8 mouse cellular contexts compared by ENCODE assay signal in genomic region chr4:156228393-156229024, GRCm38 (mm10). TPM values are rescaled to one million over a fixed set of nuclear protein-coding genes. Genes with fewer than 3 reads are reported as not detected.
A peak's percentile ranks its signal among the peaks of the same experiment; 100 is the strongest.
DNase-seq lines count a peak whose midpoint lies in the region; ATAC-seq lines count a peak whose summit lies in the region.

No protein-coding gene starts in this region.

- H3K9me3 ChIP-seq in heart, embryonic 15.5 days (replicated peaks), result no peaks in the 10 kb centered on the region
- no peaks in the 10 kb centered on the region for H3K9me3 ChIP-seq in hindbrain, embryonic 11.5 days (ENCODE audit: control insufficient read depth, low read length)

- peak overlapping the region; percentile 40 for H3K4me2 ChIP-seq in heart, embryonic 15.5 days
- no peak overlapping the region for H3K4me2 ChIP-seq in hindbrain, embryonic 11.5 days (replicated peaks; ENCODE audit: low read depth, low read length)

- peak overlapping the region; percentile 13; the same call in 1 of the 2 replicates for H3K4me3 ChIP-seq in heart, embryonic 15.5 days
- H3K4me3 ChIP-seq in hindbrain, embryonic 11.5 days (ENCODE audit: low read depth, low read length), result no peak overlapping the region

- WGBS in heart, embryonic 15.5 days, result 24% methylated on average over 12 of the region's 12 CpGs
- WGBS in hindbrain, embryonic 11.5 days, result 28% methylated on average over 12 of the region's 12 CpGs

- H3K36me3 ChIP-seq in heart, embryonic 15.5 days, result peaks cover 44% of the 10 kb centered on the region
- peaks cover 18% of the 10 kb centered on the region; the same call in 1 of the 2 replicates for H3K36me3 ChIP-seq in hindbrain, embryonic 11.5 days (ENCODE audit: control insufficient read depth, insufficient read depth, low read length)

- no peak overlapping the region for H3K27ac ChIP-seq in heart, embryonic 15.5 days
- no peak overlapping the region for H3K27ac ChIP-seq in hindbrain, embryonic 11.5 days (ENCODE audit: low read depth, low read length)

- intact Hi-C loops in heart, postnatal 36 days (cut with DNase I), result no loop called here

- peaks cover 13% of the 10 kb centered on the region for H3K4me1 ChIP-seq in heart, embryonic 15.5 days (replicated peaks)
- H3K4me1 ChIP-seq in hindbrain, embryonic 11.5 days (replicated peaks; ENCODE audit: control insufficient read depth, insufficient read depth, low read length), result 0 out of 2 replicates have a peak, but pooled peaks cover 1% of the 10 kb centered on the region

- DNase-seq in heart, postnatal 36 days, result no peak
- DNase-seq in WW6 (ENCODE audit: low read depth, low spot score), result peak; percentile 40
- DNase-seq in hindbrain, embryonic 11.5 days (ENCODE audit: low spot score), result no peak
- peak; percentile 47 to 55 for DNase-seq in lung, adult 18-20 months
- no peak for DNase-seq in layer of hippocampus, postnatal 14 days (ENCODE audit: low spot score in 2 of 2)
- DNase-seq in layer of hippocampus, adult 18-20 months (ENCODE audit: low spot score in 2 of 2), result no peak
- DNase-seq in layer of hippocampus, postnatal 25 days (ENCODE audit: extremely low spot score in 1 of 2, low spot score in 1 of 2), result no peak

- 0 out of 2 replicates have a peak, but pooled peaks have one; percentile 20 for ATAC-seq in heart, embryonic 15.5 days (replicated peaks; ENCODE audit: insufficient number of reproducible peaks, insufficient read depth, low FRiP score, low read depth)
- ATAC-seq in hindbrain, embryonic 11.5 days (ENCODE audit: low FRiP score), result 0 out of 2 replicates have a peak, but pooled peaks have one; percentile 15

- peak overlapping the region; percentile 41; the same call in 1 of the 2 replicates for H3K9ac ChIP-seq in heart, embryonic 15.5 days
- no peak overlapping the region for H3K9ac ChIP-seq in hindbrain, embryonic 11.5 days (ENCODE audit: low read depth, low read length)

- H3K27me3 ChIP-seq in heart, embryonic 15.5 days, result no peaks in the 10 kb centered on the region
- H3K27me3 ChIP-seq in hindbrain, embryonic 11.5 days (ENCODE audit: control insufficient read depth, insufficient read depth, low read length), result no peaks in the 10 kb centered on the region

RNA-seq across cellular contexts. Expression of gene Plekhn1, which starts 6.1 kb away (rescaled TPM):
- polyA plus RNA-seq in heart, embryonic 15.5 days (2015; fragmentation: Nextera tagmentation; extraction: Ambion mirVana), result 11.6 and 17.5 TPM in 2 replicates
- 10 to 100 TPM in 1 of 2 experiments, 1 to 10 TPM in 1; 9.2 to 10.2 TPM for total RNA-seq in heart, postnatal 36 days (2021)
- 17.0 and 17.8 TPM in 2 replicates for polyA plus RNA-seq in hindbrain, embryonic 11.5 days (2014; fragmentation: Nextera tagmentation; extraction: Ambion mirVana)
- total RNA-seq in layer of hippocampus, postnatal 14 days (2021), result 10 to 100 TPM; 37.7 to 38.4 TPM
- total RNA-seq in layer of hippocampus, adult 18-20 months (2021), result 10 to 100 TPM; 37.5 to 38.8 TPM
- 10 to 100 TPM; 37.9 to 45.9 TPM for total RNA-seq in layer of hippocampus, postnatal 25 days (2021)

RNA-seq across cellular contexts. Expression of gene Noc2l, which starts 7.3 kb away (rescaled TPM):
- 29.1 and 46.4 TPM in 2 replicates for polyA plus RNA-seq in heart, embryonic 15.5 days (2015; fragmentation: Nextera tagmentation; extraction: Ambion mirVana)
- 10 to 100 TPM; 25.0 to 25.9 TPM for total RNA-seq in heart, postnatal 36 days (2021)
- 78.0 and 78.6 TPM in 2 replicates for polyA plus RNA-seq in hindbrain, embryonic 11.5 days (2014; fragmentation: Nextera tagmentation; extraction: Ambion mirVana)
- 10 to 100 TPM; 60.7 to 61.1 TPM for total RNA-seq in layer of hippocampus, postnatal 14 days (2021)
- 10 to 100 TPM; 69.5 to 71.7 TPM for total RNA-seq in layer of hippocampus, adult 18-20 months (2021)
- total RNA-seq in layer of hippocampus, postnatal 25 days (2021), result 10 to 100 TPM; 60.5 to 66.7 TPM

RNA-seq across cellular contexts. Expression of gene Perm1, which starts 12.8 kb away (rescaled TPM):
- polyA plus RNA-seq in heart, embryonic 15.5 days (2015; fragmentation: Nextera tagmentation; extraction: Ambion mirVana), result 9.7 and 10.8 TPM in 2 replicates
- 100 to 1,000 TPM; 208 to 223 TPM for total RNA-seq in heart, postnatal 36 days (2021)
- 1.1 and 1.4 TPM in 2 replicates for polyA plus RNA-seq in hindbrain, embryonic 11.5 days (2014; fragmentation: Nextera tagmentation; extraction: Ambion mirVana)
- under 1 TPM; 0.25 to 0.33 TPM for total RNA-seq in layer of hippocampus, postnatal 14 days (2021)
- total RNA-seq in layer of hippocampus, adult 18-20 months (2021), result under 1 TPM; 0.15 to 0.40 TPM
- total RNA-seq in layer of hippocampus, postnatal 25 days (2021), result under 1 TPM; 0.23 to 0.27 TPM

RNA-seq across cellular contexts. Expression of gene AW011738, which starts 25.4 kb away (rescaled TPM):
- polyA plus RNA-seq in heart, embryonic 15.5 days (2015; fragmentation: Nextera tagmentation; extraction: Ambion mirVana), result 3.0 and 5.0 TPM in 2 replicates
- 1 to 10 TPM; 7.7 to 8.4 TPM for total RNA-seq in heart, postnatal 36 days (2021)
- 2.0 and 3.1 TPM in 2 replicates for polyA plus RNA-seq in hindbrain, embryonic 11.5 days (2014; fragmentation: Nextera tagmentation; extraction: Ambion mirVana)
- 1 to 10 TPM; 6.5 to 6.7 TPM for total RNA-seq in layer of hippocampus, postnatal 14 days (2021)
- 1 to 10 TPM; 5.4 to 6.5 TPM for total RNA-seq in layer of hippocampus, adult 18-20 months (2021)
- total RNA-seq in layer of hippocampus, postnatal 25 days (2021), result 1 to 10 TPM; 5.4 to 6.9 TPM

RNA-seq across cellular contexts. Expression of gene Samd11, which starts 26.9 kb away (rescaled TPM):
- 0.31 and 1.0 TPM in 2 replicates for polyA plus RNA-seq in heart, embryonic 15.5 days (2015; fragmentation: Nextera tagmentation; extraction: Ambion mirVana)
- total RNA-seq in heart, postnatal 36 days (2021), result not detected
- polyA plus RNA-seq in hindbrain, embryonic 11.5 days (2014; fragmentation: Nextera tagmentation; extraction: Ambion mirVana), result 1.8 and 3.1 TPM in 2 replicates
- 1 to 10 TPM; 2.7 to 5.3 TPM for total RNA-seq in layer of hippocampus, postnatal 14 days (2021)
- 1 to 10 TPM; 4.5 to 5.6 TPM for total RNA-seq in layer of hippocampus, adult 18-20 months (2021)
- total RNA-seq in layer of hippocampus, postnatal 25 days (2021), result 1 to 10 TPM; 3.9 to 4.9 TPM

Comparison
In these comparisons a context has a peak if more than half of its experiments do, and no peak if none do; other contexts are left out.
1. DNase-seq: peak in WW6 (single experiment) and lung, adult 18-20 months (2 of 2); none in heart, postnatal 36 days (0 of 2), hindbrain, embryonic 11.5 days (single experiment), layer of hippocampus, postnatal 14 days (0 of 2), layer of hippocampus, adult 18-20 months (0 of 2) and layer of hippocampus, postnatal 25 days (0 of 2).
2. RNA of gene Perm1, which starts 12.8 kb away (total RNA-seq): 208 to 223 TPM in heart, postnatal 36 days; 0.15 to 0.40 TPM in layer of hippocampus, adult 18-20 months, 0.25 to 0.33 TPM in layer of hippocampus, postnatal 14 days and 0.23 to 0.27 TPM in layer of hippocampus, postnatal 25 days; every median in the first group is over 100 times any median in the second.